Mouse (Mus musculus) midbrain, embryonic 10.5 days (tissue): ENCODE measurements around the gene Lepr. TPM values are rescaled to one million over a fixed set of nuclear protein-coding genes. Genes with fewer than 3 reads are reported as not detected.
A peak's percentile ranks its signal among the peaks of the same experiment; 100 is the strongest.

Experiments used
- DNase-seq: peaks from one replicate; pipeline ENCODE4 v3.0.0-alpha.2; 2017; ENCODE audit warnings: low spot score
- H3K27ac ChIP-seq: fragments of 300-500 bp; sonication (generic); replicated peaks from 2 replicates; pipeline ENCODE4 v1.5.1; 2016; ENCODE audit warnings: mild to moderate bottlenecking
- H3K27me3 ChIP-seq: fragments of 300-500 bp; sonication (generic); 2 replicates; pipeline ENCODE4 v1.6.1; 2016; ENCODE audit warnings: low read depth, mild to moderate bottlenecking; ENCODE audit not compliant: poor library complexity, severe bottlenecking
- H3K36me3 ChIP-seq: fragments of 300-500 bp; sonication (generic); 2 replicates; pipeline ENCODE4 v1.6.1; 2016; ENCODE audit warnings: mild to moderate bottlenecking, moderate library complexity
- H3K4me1 ChIP-seq: fragments of 300-500 bp; sonication (generic); 2 replicates; pipeline ENCODE4 v1.6.1; 2016
- H3K4me3 ChIP-seq: fragments of 300-500 bp; sonication (generic); 2 replicates; pipeline ENCODE4 v1.5.1; 2016; ENCODE audit warnings: mild to moderate bottlenecking, moderate library complexity
- H3K9me3 ChIP-seq: fragments of 300-500 bp; sonication (generic); replicated peaks from 2 replicates; pipeline ENCODE4 v1.6.1; 2016; ENCODE audit warnings: mild to moderate bottlenecking
- WGBS: fragments of 180-500 bp; shearing (Covaris S2); methylation state at CpG from one replicate; pipeline ENCODE4 v1.1.7; 2016; 5-methylcytosine and 5-hydroxymethylcytosine counted together
- polyA plus RNA-seq: library from polyadenylated mRNA; unstranded; fragments of >200 nt; fragmentation: Nextera tagmentation; extraction: Ambion mirVana; gene quantifications from 2 replicates; pipeline ENCODE4 v1.2.1, GENCODE M21; 2016

Lepr gene
- polyA plus RNA-seq: 1.8 and 2.0 TPM in 2 replicates

DNA sequence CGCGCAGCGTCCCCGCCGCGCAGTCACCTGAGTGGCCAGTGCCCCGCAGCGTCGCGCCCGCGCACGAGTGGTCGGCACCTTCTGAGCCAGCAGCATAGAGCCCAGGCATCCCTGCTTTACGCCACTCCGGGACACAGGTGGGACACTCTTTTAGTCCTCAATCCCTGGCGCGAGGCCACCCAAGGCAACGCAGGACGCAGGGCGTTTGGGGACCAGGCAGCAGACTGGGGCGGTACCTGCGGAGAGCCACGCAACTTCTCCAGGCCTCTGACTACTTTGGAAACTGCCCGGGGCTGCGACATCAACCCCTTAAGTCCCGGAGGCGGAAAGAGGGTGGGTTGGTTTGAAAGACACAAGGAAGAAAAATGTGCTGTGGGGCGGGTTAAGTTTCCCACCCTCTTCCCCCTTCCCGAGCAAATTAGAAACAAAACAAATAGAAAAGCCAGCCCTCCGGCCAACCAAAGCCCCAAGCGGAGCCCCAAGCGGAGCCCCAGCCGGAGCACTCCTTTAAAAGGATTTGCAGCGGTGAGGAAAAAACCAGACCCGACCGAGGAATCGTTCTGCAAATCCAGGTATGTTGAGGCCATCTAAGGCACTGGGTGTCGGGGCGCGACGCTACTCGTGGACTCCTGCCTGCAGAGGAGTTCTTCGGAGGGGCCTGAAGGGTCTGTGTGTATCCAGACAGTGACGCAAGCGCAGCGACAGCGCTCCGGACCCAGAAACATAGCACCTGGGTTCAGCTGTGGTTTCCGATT is at the start of gene Lepr:
TSS of gene Lepr (plus strand) at position 38 of the 755 bp plus-strand sequence.
- peak; percentile 45 for DNase-seq
- peak within 1 kb of the TSS; percentile 64 for H3K4me3 ChIP-seq
- no peaks in the 10 kb centered on the region for H3K36me3 ChIP-seq
- H3K27ac ChIP-seq: no peak within 1 kb of the TSS
- peaks cover 13% of the 10 kb centered on the region for H3K4me1 ChIP-seq
- no peaks in the 10 kb centered on the region for H3K9me3 ChIP-seq
- peaks cover 41% of the 10 kb centered on the region for H3K27me3 ChIP-seq
- under 1% methylated on average over 50 of the region's 50 CpGs for WGBS

DNA sequence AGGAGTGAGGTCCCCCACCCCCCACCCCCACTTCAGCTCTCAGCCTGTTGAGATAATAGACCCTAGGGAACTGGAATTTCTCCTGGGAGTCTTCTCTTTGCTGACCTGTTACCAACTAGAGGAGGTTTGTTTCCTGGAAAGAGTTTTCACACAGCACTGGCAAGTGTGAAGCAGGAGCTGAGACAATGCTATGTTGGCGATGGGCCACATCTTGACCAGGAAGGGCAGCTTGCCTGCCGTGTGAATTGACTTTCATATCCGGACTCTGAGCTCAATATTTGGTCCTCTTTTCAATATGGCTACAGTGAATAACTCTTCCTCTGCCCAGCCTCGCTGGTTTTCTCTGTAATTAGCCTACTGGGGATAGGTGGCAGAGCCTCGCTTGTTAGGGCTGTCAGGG is 48.0 kb upstream of the Lepr start:
- Histone ChIP-seq H3K4me3 (no peak overlapping the region), H3K27ac (no peak overlapping the region), H3K27me3 (no peaks in the 10 kb centered on the region), H3K9me3 (no peaks in the 10 kb centered on the region), H3K36me3 (no peaks in the 10 kb centered on the region), H3K4me1 (no peaks in the 10 kb centered on the region)
- WGBS: 84% methylated on average over 5 of the region's 5 CpGs
- no peak for DNase-seq

DNA sequence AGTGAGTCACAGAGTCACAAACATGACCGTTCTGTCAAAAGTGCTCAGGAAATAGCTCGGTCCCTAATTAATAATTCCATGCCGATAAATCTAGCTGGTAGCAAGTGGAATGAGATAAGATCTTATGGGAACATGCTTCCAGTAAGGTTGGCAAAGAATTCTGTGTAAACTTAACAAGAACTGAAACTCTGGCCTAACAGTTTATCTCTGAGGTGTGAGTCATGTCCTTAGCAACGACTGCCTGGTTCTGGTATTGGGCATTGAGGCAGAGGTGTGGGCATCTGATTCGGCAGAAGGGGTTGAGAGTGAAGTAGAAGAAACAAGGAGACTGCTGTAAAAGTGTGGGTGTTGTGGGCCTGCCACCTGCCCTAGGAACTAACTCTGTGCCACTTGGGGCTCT is 47.4 kb upstream of the Lepr start:
- DNase-seq: no peak
- Histone ChIP-seq H3K9me3 (no peaks in the 10 kb centered on the region), H3K27me3 (no peaks in the 10 kb centered on the region), H3K36me3 (no peaks in the 10 kb centered on the region), H3K4me3 (no peak overlapping the region), H3K4me1 (no peaks in the 10 kb centered on the region), H3K27ac (no peak overlapping the region)
- 90% methylated on average over 5 of the region's 5 CpGs for WGBS

DNA sequence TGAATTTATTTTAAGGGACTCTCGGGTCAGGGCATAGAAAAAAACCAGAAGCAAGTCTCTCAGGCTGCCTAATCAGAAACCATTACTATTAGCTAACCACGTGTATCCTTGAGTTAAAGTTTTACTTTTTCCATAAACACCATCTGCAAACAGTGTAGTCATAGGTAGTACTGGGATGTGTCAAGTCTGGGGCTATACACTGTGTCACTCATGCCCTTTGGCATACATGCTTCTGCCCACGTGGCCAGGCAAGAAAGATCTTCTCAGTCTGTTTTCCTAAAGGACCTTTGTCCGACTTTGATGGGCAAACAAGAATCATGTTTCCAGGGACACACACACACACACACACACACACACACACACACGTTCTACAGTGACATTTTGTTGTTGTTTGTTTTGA is 42.4 kb upstream of the Lepr start:
- Histone ChIP-seq H3K27me3 (no peaks in the 10 kb centered on the region), H3K9me3 (no peaks in the 10 kb centered on the region), H3K27ac (no peak overlapping the region), H3K36me3 (no peaks in the 10 kb centered on the region), H3K4me3 (no peak overlapping the region), H3K4me1 (no peaks in the 10 kb centered on the region)
- no peak for DNase-seq
- whole genome bisulfite sequencing: 75% methylated on average over 5 of the region's 5 CpGs

DNA sequence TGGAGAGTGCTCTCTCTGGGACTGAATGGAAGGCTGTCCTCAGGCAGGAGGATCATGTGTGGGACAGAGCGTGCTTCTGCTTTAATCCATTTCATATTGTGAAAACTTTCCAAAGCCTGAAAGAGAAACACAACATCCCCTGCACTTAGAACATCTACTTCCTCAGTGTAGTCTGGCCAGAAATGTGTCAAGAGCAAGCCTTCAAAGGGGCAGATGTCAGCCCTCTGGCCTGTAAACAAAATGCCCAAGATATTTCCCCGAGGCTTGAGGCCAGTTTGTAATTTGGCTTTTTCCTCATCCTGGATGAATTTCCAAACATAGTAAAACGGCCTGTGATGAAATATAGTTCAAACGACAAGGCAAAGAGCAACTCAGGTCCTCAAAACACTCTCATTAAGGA is 41.5 kb upstream of the Lepr start:
- WGBS: 85% methylated on average over 4 of the region's 4 CpGs
- H3K4me1 ChIP-seq: no peaks in the 10 kb centered on the region
- H3K36me3 ChIP-seq: no peaks in the 10 kb centered on the region
- DNase-seq: no peak
- H3K9me3 ChIP-seq: no peaks in the 10 kb centered on the region
- no peaks in the 10 kb centered on the region for H3K27me3 ChIP-seq
- no peak overlapping the region for H3K4me3 ChIP-seq
- no peak overlapping the region for H3K27ac ChIP-seq

DNA sequence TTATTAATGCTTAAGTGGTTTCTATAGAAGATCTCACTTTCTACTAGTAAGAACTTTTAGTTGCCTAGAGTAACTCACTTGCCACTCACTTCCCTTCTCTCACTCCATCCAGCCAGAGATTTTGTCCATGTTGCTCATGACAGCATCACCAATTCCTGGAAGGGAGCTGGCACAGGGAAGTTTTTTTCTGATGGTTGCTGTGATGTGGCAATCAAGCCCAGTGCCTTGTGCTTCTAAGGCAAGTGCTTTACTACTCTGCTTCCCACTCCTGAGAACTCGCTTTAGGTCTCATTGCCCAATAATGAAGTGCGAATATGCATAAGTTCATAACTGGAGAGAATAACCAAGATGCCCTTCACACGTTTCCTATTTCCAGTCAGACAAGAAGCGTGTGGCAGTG is 34.6 kb upstream of the Lepr start:
- H3K4me3 ChIP-seq: no peak overlapping the region
- H3K9me3 ChIP-seq: no peaks in the 10 kb centered on the region
- no peak for DNase-seq
- no peak overlapping the region for H3K27ac ChIP-seq
- H3K36me3 ChIP-seq: no peaks in the 10 kb centered on the region
- H3K27me3 ChIP-seq: no peaks in the 10 kb centered on the region
- no peaks in the 10 kb centered on the region for H3K4me1 ChIP-seq
- WGBS: 91% methylated on average over 4 of the region's 4 CpGs

DNA sequence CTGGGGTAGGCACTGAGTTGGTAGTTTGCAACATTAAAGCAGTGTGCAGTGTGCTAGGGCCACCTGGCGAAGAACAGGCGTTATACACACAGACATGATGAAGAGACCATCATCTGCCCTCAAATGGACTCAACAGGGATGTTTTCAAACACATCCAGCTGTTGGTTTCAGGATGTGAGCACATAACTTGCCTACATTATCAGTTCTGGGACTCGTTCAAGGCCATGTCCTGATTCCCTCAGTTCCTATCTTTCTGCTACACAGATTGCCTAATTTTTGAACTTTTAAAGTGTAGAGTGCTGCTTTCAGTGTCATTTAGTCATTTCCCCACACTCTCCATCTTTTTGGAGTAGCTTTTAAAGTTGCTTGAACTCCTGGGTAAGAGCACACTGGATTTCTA is 34.1 kb upstream of the Lepr start:
- Histone ChIP-seq H3K9me3 (no peaks in the 10 kb centered on the region), H3K36me3 (no peaks in the 10 kb centered on the region), H3K4me3 (no peak overlapping the region), H3K4me1 (no peaks in the 10 kb centered on the region), H3K27ac (no peak overlapping the region), H3K27me3 (no peaks in the 10 kb centered on the region)
- 81% methylated on average over 3 of the region's 3 CpGs for WGBS
- DNase-seq: no peak

DNA sequence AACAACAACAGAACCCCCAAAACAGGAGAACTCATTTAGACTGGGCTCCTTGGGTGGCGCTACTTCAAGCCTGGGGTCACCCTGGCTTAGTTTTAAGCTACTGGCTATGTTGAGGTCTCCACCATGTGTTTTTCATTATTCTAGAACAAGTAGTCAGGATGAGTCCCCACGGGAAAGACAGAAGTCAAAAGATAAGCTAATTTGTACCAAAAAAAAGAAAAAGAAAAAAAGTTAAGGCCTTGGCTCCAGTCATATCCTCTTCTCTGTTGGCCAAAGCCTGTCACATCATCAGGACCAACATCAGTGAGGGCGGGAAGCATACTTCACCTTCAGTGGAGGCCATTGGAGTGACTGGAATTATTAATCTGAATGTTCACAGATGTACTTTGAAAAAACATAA is 32.4 kb upstream of the Lepr start:
- Histone ChIP-seq H3K36me3 (no peaks in the 10 kb centered on the region), H3K4me1 (no peaks in the 10 kb centered on the region), H3K4me3 (no peak overlapping the region), H3K27ac (no peak overlapping the region), H3K9me3 (no peaks in the 10 kb centered on the region), H3K27me3 (no peaks in the 10 kb centered on the region)
- whole genome bisulfite sequencing: 81% methylated on average over 3 of the region's 3 CpGs
- no peak for DNase-seq

DNA sequence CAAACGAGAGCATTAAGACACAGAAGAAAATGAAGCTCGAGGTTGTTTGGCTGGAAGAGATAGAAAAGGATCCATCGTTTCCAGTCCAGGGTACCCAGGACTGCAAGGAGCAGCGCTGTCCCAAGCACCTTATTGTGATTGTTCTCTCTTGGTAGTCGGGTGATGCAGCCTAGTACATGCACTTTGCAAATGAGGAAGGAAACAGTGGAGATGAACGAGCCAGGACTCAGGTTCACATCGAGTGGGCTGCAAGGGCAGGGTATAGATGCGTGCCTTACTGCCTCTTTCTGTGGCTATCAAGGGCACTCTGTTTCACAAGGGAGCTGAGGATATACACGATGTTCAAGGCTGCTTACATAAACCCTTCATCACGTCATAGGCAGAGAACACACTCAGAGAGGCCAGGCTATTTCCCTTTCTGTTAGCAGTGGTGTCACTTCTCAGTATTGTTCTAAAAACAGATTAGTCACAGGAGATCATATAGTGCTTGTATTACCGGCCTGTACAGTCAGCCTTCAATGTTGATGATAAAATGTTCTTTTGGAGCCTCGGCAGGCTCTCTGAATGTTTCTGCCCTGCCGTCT is 30.9 kb upstream of the Lepr start:
- 85% methylated on average over 13 of the region's 13 CpGs for WGBS

DNA sequence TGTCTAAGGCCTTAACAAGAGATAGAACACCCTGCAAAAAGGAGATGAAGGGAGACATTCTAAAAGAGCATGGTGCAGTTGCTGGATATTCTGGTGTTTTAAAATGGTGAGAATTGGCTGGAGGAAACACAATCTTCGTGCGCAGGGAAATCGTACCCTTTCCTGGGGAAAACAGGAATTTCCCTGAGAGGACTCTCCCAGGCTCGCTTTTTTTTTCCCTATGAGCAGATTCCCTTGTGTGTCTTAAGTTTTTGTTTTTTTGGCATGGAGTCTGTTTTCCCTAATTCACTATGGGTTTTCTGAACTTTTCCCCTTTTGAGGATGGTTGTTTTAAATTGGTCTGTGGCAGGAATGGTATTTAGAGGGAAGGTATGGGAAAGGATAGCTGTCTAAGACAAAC is 28.0 kb upstream of the Lepr start:
- WGBS: 89% methylated on average over 4 of the region's 4 CpGs
- Histone ChIP-seq H3K27me3 (no peaks in the 10 kb centered on the region), H3K27ac (no peak overlapping the region), H3K4me1 (no peaks in the 10 kb centered on the region), H3K4me3 (no peak overlapping the region), H3K36me3 (no peaks in the 10 kb centered on the region), H3K9me3 (no peaks in the 10 kb centered on the region)
- DNase-seq: no peak

More for the DNA sequence above, 30.9 kb upstream of the Lepr start:
- Histone ChIP-seq H3K27ac (no peak overlapping the region), H3K36me3 (no peaks in the 10 kb centered on the region), H3K27me3 (no peaks in the 10 kb centered on the region), H3K9me3 (no peaks in the 10 kb centered on the region), H3K4me3 (no peak overlapping the region), H3K4me1 (no peaks in the 10 kb centered on the region)
- no peak for DNase-seq

DNA sequence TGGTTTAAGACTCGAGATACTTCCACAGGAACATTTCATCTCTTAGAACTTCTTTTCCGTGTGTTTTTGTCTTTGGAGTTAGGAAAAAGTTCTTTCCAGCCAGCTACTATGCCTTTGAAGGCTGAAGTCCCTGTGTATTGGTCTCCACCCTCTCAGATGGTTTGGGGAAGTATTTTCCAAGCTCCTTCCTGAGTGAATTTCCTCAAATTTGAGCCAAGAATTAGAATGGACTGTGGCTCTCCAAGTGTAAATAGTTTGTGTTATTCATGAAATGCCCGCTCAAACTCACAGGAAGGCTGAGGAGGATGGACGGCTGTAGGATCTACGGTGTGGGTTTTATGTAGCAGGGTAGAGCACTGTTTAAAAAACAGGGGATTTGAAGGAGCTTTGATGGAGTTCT is 27.6 kb upstream of the Lepr start:
- 87% methylated on average over 5 of the region's 5 CpGs for WGBS
- Histone ChIP-seq H3K9me3 (no peaks in the 10 kb centered on the region), H3K4me3 (no peak overlapping the region)

GRCm38 (mm10) chr4:101692892-101693291 is 24.3 kb upstream of the Lepr start:
- 86% methylated on average over 4 of the region's 4 CpGs for WGBS
- no peak for DNase-seq
- Histone ChIP-seq H3K4me1 (no peaks in the 10 kb centered on the region), H3K27me3 (no peaks in the 10 kb centered on the region), H3K4me3 (no peak overlapping the region), H3K27ac (no peak overlapping the region), H3K36me3 (no peaks in the 10 kb centered on the region), H3K9me3 (no peaks in the 10 kb centered on the region)

More for the DNA sequence above, 27.6 kb upstream of the Lepr start:
- no peaks in the 10 kb centered on the region for H3K27me3 ChIP-seq
- H3K36me3 ChIP-seq: no peaks in the 10 kb centered on the region
- no peak overlapping the region for H3K27ac ChIP-seq
- DNase-seq: no peak
- H3K4me1 ChIP-seq: no peaks in the 10 kb centered on the region

- no peak overlapping the region for H3K4me3 ChIP-seq
Observed at GRCm38 (mm10) chr4:101694529-101694928, 22.7 kb upstream of the Lepr start.

More at GRCm38 (mm10) chr4:101694529-101694928, 22.7 kb upstream of the Lepr start:
- no peaks in the 10 kb centered on the region for H3K4me1 ChIP-seq
- no peaks in the 10 kb centered on the region for H3K36me3 ChIP-seq
- DNase-seq: no peak
- H3K27me3 ChIP-seq: no peaks in the 10 kb centered on the region
- H3K27ac ChIP-seq: no peak overlapping the region
- H3K9me3 ChIP-seq: no peaks in the 10 kb centered on the region
- WGBS: 81% methylated on average over 6 of the region's 6 CpGs
